Comparison of ENCODE assay signal across 9 mouse cellular contexts in genomic region chr1:58797370-58797769, GRCm38 (mm10). TPM values are rescaled to one million over a fixed set of nuclear protein-coding genes. Genes with fewer than 3 reads are reported as not detected.
DNase-seq lines count a peak whose midpoint lies in the region; ATAC-seq and TF ChIP-seq lines count a peak whose summit lies in the region.
"Had no signal": no experiment of that assay in that cellular context is flagged by ENCODE, and none has a peak within 500 bp of the region (broad histone marks: within the 10 kb centered on the region; RNA-seq: fewer than 3 reads in every experiment).

No protein-coding gene starts in this region.

- no peak overlapping the region for H3K9ac ChIP-seq in midbrain, embryonic 11.5 days (ENCODE audit: low read length)
- H3K9ac ChIP-seq in midbrain, postnatal 0 days (replicated peaks; ENCODE audit: low read length, poor library complexity, severe bottlenecking), result no peak overlapping the region
- no peak overlapping the region for H3K9ac ChIP-seq in hindbrain, embryonic 13.5 days

- H3K36me3 ChIP-seq in midbrain, embryonic 11.5 days (ENCODE audit: control insufficient read depth, insufficient read depth, low read length), result no peaks in the 10 kb centered on the region
- no peaks in the 10 kb centered on the region for H3K36me3 ChIP-seq in midbrain, postnatal 0 days (ENCODE audit: insufficient read depth, low read length)
- no peaks in the 10 kb centered on the region for H3K36me3 ChIP-seq in hindbrain, embryonic 13.5 days

- H3K9me3 ChIP-seq in midbrain, embryonic 11.5 days (ENCODE audit: control insufficient read depth, low read length), result no peaks in the 10 kb centered on the region
- no peaks in the 10 kb centered on the region for H3K9me3 ChIP-seq in midbrain, postnatal 0 days (ENCODE audit: low read length)
- H3K9me3 ChIP-seq in hindbrain, embryonic 13.5 days, result 0 out of 2 replicates have a peak, but pooled peaks cover 3% of the 10 kb centered on the region

- H3K4me3 ChIP-seq in midbrain, embryonic 11.5 days (ENCODE audit: low read depth, low read length), result no peak overlapping the region
- no peak overlapping the region for H3K4me3 ChIP-seq in midbrain, postnatal 0 days (ENCODE audit: low read depth, low read length)
- H3K4me3 ChIP-seq in hindbrain, embryonic 13.5 days, result no peak overlapping the region
- H3K4me3 ChIP-seq: erythroblast, embryonic 14.5 days had no signal

- H3K4me2 ChIP-seq in midbrain, embryonic 11.5 days, result no peak overlapping the region
- H3K4me2 ChIP-seq in midbrain, postnatal 0 days (ENCODE audit: low read depth, low read length, poor library complexity, severe bottlenecking), result no peak overlapping the region
- no peak overlapping the region for H3K4me2 ChIP-seq in hindbrain, embryonic 13.5 days

- no peak overlapping the region for H3K27ac ChIP-seq in midbrain, embryonic 11.5 days (ENCODE audit: low read depth, low read length)
- H3K27ac ChIP-seq in midbrain, postnatal 0 days (ENCODE audit: low read depth, low read length), result no peak overlapping the region
- H3K27ac ChIP-seq in hindbrain, embryonic 13.5 days, result no peak overlapping the region

- peaks cover 4% of the 10 kb centered on the region; the same call in 1 of the 2 replicates for H3K4me1 ChIP-seq in midbrain, embryonic 11.5 days (ENCODE audit: control insufficient read depth, insufficient read depth, low read length)
- H3K4me1 ChIP-seq in midbrain, postnatal 0 days (ENCODE audit: insufficient read depth, low read length), result no peaks in the 10 kb centered on the region
- H3K4me1 ChIP-seq in hindbrain, embryonic 13.5 days (replicated peaks), result peaks cover 11% of the 10 kb centered on the region

- H3K27me3 ChIP-seq in midbrain, embryonic 11.5 days (ENCODE audit: control insufficient read depth, insufficient read depth, low read length), result no peaks in the 10 kb centered on the region; the same call in 1 of the 2 replicates
- no peaks in the 10 kb centered on the region for H3K27me3 ChIP-seq in midbrain, postnatal 0 days (ENCODE audit: insufficient read depth, low read length)
- H3K27me3 ChIP-seq in hindbrain, embryonic 13.5 days, result peaks cover 16% of the 10 kb centered on the region; the same call in 1 of the 2 replicates

- DNase-seq in midbrain, embryonic 11.5 days (ENCODE audit: low spot score, missing footprints), result peak; percentile 62
- no peak for DNase-seq in midbrain, postnatal 0 days (ENCODE audit: low spot score)
- peak; percentile 62 for DNase-seq in lung, postnatal 36 days
- peak; percentile 41 to 48 for DNase-seq in thymus, postnatal 36 days
- no peak for DNase-seq in c-Kit-positive CD71-positive TER-119-positive erythroid progenitor cells, embryonic 14.5 days (ENCODE audit: low spot score)
- DNase-seq in ovary, postnatal 36 days (ENCODE audit: low spot score), result no peak

- TF ChIP-seq CTCF in midbrain, postnatal 0 days (IDR thresholded peaks at IDR 0.05), result no peak

- no peak for ATAC-seq in midbrain, embryonic 11.5 days (ENCODE audit: low FRiP score)
- ATAC-seq in midbrain, postnatal 0 days (ENCODE audit: low FRiP score), result no peak
- peak; percentile 62 for ATAC-seq in common myeloid progenitor, adult 5-6 weeks (replicated peaks; ENCODE audit: low read depth, poor library complexity, severe bottlenecking)
- no peak for ATAC-seq in hindbrain, embryonic 13.5 days (ENCODE audit: low FRiP score)

- WGBS in midbrain, embryonic 11.5 days, result 86% methylated on average over 2 of the region's 2 CpGs
- WGBS in midbrain, postnatal 0 days, result 94% methylated on average over 2 of the region's 2 CpGs
- WGBS in hindbrain, embryonic 13.5 days, result 89% methylated on average over 2 of the region's 2 CpGs

RNA-seq across cellular contexts. Expression of gene Casp8, which starts 2.2 kb away (rescaled TPM):
- 10.4 and 12.1 TPM in 2 replicates for polyA plus RNA-seq in midbrain, embryonic 11.5 days (2014; fragmentation: Nextera tagmentation; extraction: Ambion mirVana)
- total RNA-seq in midbrain, postnatal 0 days (2014; rRNA removed), result 2.2 and 2.5 TPM in 2 replicates
- polyA plus RNA-seq in midbrain, postnatal 0 days (2015; fragmentation: Nextera tagmentation; extraction: Ambion mirVana), result 3.5 and 4.3 TPM in 2 replicates
- 112 and 118 TPM in 2 replicates for total RNA-seq in common myeloid progenitor, adult 5-6 weeks (2017)
- polyA plus RNA-seq in hindbrain, embryonic 13.5 days (2015; fragmentation: Nextera tagmentation; extraction: Ambion mirVana), result 6.9 and 8.2 TPM in 2 replicates

Comparison
In these comparisons a context has a peak if more than half of its experiments do, and no peak if none do; other contexts are left out.
1. DNase-seq: peak in midbrain, embryonic 11.5 days (single experiment), lung, postnatal 36 days (single experiment) and thymus, postnatal 36 days (2 of 2); none in midbrain, postnatal 0 days (single experiment), c-Kit-positive CD71-positive TER-119-positive erythroid progenitor cells, embryonic 14.5 days (single experiment) and ovary, postnatal 36 days (single experiment).